Mouse (Mus musculus): Measurements from ENCODE around the gene Commd7.

DNA sequence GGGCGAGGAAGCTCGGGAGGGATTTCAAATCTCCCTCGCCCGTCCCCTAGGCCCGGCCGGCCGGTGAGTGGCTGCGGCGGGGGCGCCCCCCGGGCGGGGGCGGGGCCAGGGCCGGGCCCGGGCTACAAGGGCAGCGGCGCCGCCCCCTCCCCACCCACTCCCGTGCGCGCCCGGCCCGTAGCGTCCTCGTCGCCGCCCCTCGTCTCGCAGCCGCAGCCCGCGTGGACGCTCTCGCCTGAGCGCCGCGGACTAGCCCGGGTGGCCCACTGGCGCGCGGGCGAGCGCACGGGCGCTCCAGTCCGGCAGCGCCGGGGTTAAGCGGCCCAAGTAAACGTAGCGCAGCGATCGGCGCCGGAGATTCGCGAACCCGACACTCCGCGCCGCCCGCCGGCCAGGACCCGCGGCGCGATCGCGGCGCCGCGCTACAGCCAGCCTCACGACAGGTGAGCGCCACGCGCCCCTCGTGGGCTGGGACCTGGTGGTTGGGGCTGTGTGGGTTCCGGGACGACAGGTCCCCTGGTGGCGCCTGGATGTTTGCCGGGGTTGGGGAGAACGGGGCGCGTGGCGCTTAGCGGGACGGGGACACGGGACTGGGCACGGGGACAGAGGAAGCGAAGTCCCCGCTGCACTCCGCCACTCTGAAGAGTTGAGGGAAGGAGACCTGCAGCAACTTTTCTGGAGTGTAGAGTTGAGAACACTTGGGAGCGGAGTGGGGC lies 16.9 kb upstream of the Commd7 start, which contains the start of gene Dnmt3b:
- no peak for TF ChIP-seq CTCF (IDR thresholded peaks at IDR 0.05; ENCODE audit: extremely low read depth, insufficient read depth, insufficient read length, insufficient replicate concordance)
- TF ChIP-seq POLR2A (IDR thresholded peaks at IDR 0.05; ENCODE audit: low read depth, low read length): no peak

Data from spleen, adult 2 months (tissue).